ENCODE assay signal across 8 mouse cellular contexts in genomic region chr13:100492061-100492787, GRCm38 (mm10). TPM values are rescaled to one million over a fixed set of nuclear protein-coding genes. Genes with fewer than 3 reads are reported as not detected.
A peak's percentile ranks its signal among the peaks of the same experiment; 100 is the strongest.
DNase-seq lines count a peak whose midpoint lies in the region; ATAC-seq and TF ChIP-seq lines count a peak whose summit lies in the region.

Gtf2h2 (minus strand) TSS chr13:100492579.

- H3K36me3 ChIP-seq in MEL (ENCODE audit: control insufficient read depth in 1 of 2, insufficient read depth in 2 of 2, low read length in 2 of 2): peaks cover 14 to 16% of the 10 kb centered on the region in 2 experiments
- H3K36me3 ChIP-seq in lung, embryonic 16.5 days (ENCODE audit: control insufficient read depth, insufficient read depth, low read length): peaks cover 9% of the 10 kb centered on the region

- peak within 1 kb of the TSS; percentile 80 for H3K4me2 ChIP-seq in lung, embryonic 16.5 days (ENCODE audit: low read depth, low read length)

- peak; percentile 91 for DNase-seq in MEL (ENCODE audit: low read depth, low spot score)
- peak; percentile 83 to 92 for DNase-seq in cerebellum, adult 2 months
- DNase-seq in forelimb bud, embryonic 11.5 days (ENCODE audit: low read depth, low spot score): peak; percentile 91
- DNase-seq in layer of hippocampus, adult 9-10 months (ENCODE audit: low spot score): peak; percentile 75
- DNase-seq in ovary, postnatal 10 days (ENCODE audit: low spot score): peak; percentile 83
- DNase-seq in thymus, postnatal 10 days (ENCODE audit: low spot score in 2 of 2): peak; percentile 69 to 91

- peaks cover 2 to 14% of the 10 kb centered on the region in 2 experiments; a peak in 3 of 4 replicates for H3K4me1 ChIP-seq in MEL (ENCODE audit: control insufficient read depth in 1 of 2, insufficient read depth in 2 of 2, low read length in 2 of 2)
- H3K4me1 ChIP-seq in cerebellum, adult 2 months (ENCODE audit: control insufficient read depth, insufficient read depth, low read length): no peaks in the 10 kb centered on the region
- peaks cover 11% of the 10 kb centered on the region for H3K4me1 ChIP-seq in lung, embryonic 16.5 days (replicated peaks; ENCODE audit: control insufficient read depth, insufficient read depth, low read length)

- peaks cover 16% of the 10 kb centered on the region for H3K79me2 ChIP-seq in MEL (ENCODE audit: control insufficient read depth, insufficient read depth, low read length, poor library complexity)

- WGBS in cerebellum, adult 2 months: under 1% methylated on average over 51 of the region's 51 CpGs
- WGBS in lung, embryonic 16.5 days: under 1% methylated on average over 51 of the region's 51 CpGs

- H3K9me3 ChIP-seq in MEL (replicated peaks; ENCODE audit: insufficient read depth, low read length): no peaks in the 10 kb centered on the region
- H3K9me3 ChIP-seq in lung, embryonic 16.5 days (ENCODE audit: control insufficient read depth, low read length): no peaks in the 10 kb centered on the region

- H3K4me3 ChIP-seq in MEL (ENCODE audit: control insufficient read depth in 1 of 2, insufficient read depth in 1 of 2, low read depth in 2 of 2, low read length in 2 of 2): peak within 1 kb of the TSS; percentile 83 to 100
- H3K4me3 ChIP-seq in cerebellum, adult 2 months (replicated peaks; ENCODE audit: insufficient read depth, low read depth, low read length): peak within 1 kb of the TSS; percentile 87
- H3K4me3 ChIP-seq in lung, embryonic 16.5 days (ENCODE audit: low read length): peak within 1 kb of the TSS; percentile 94

- TF ChIP-seq CTCF in MEL (IDR thresholded peaks at IDR 0.05 in 2 of 3, conservative IDR thresholded peaks at IDR 0.05 in 1 of 3; ENCODE audit: control insufficient read depth in 1 of 3, insufficient read depth in 1 of 3, low read depth in 2 of 3, low read length in 3 of 3, poor library complexity in 1 of 3, severe bottlenecking in 1 of 3): peak; percentile 82 to 85 (median 85)
- TF ChIP-seq CTCF in cerebellum, adult 2 months (IDR thresholded peaks at IDR 0.05; ENCODE audit: borderline replicate concordance, insufficient read depth, low read depth, low read length): peak; percentile 85

- H3K27ac ChIP-seq in MEL (ENCODE audit: control insufficient read depth, low read depth, low read length): peak within 1 kb of the TSS; percentile 87
- peak within 1 kb of the TSS; percentile 65; the same call in 1 of the 2 replicates for H3K27ac ChIP-seq in cerebellum, adult 2 months (ENCODE audit: insufficient read depth, low read length)
- peak within 1 kb of the TSS; percentile 83 for H3K27ac ChIP-seq in lung, embryonic 16.5 days (ENCODE audit: low read length)

- peak; percentile 67 for TF ChIP-seq RAD21 in MEL (IDR thresholded peaks at IDR 0.05; ENCODE audit: low read depth, low read length)

- H3K27me3 ChIP-seq in MEL (ENCODE audit: control insufficient read depth in 1 of 2, insufficient read depth in 2 of 2, low read length in 2 of 2): no peaks in the 10 kb centered on the region
- H3K27me3 ChIP-seq in cerebellum, adult 2 months (ENCODE audit: control insufficient read depth, insufficient read depth, low read length): no peaks in the 10 kb centered on the region
- no peaks in the 10 kb centered on the region for H3K27me3 ChIP-seq in lung, embryonic 16.5 days (ENCODE audit: control insufficient read depth, insufficient read depth, low read depth, low read length)

- H3K9ac ChIP-seq in MEL (ENCODE audit: control insufficient read depth, low read depth, low read length, poor library complexity, severe bottlenecking): peak within 1 kb of the TSS; percentile 97
- H3K9ac ChIP-seq in lung, embryonic 16.5 days (ENCODE audit: low read length): peak within 1 kb of the TSS; percentile 92

- ATAC-seq in hematopoietic stem cell, adult 5-6 weeks (replicated peaks in 1 of 2; ENCODE audit: insufficient read depth in 1 of 2, low FRiP score in 2 of 2, low TSS enrichment in 1 of 2, low read depth in 1 of 2, poor library complexity in 2 of 2, severe bottlenecking in 2 of 2): peak; percentile 87 to 90
- ATAC-seq in lung, embryonic 16.5 days (ENCODE audit: low read depth): peak; percentile 86

- TF ChIP-seq EP300 in MEL (IDR thresholded peaks at IDR 0.05; ENCODE audit: low read depth in 1 of 2, low read length in 2 of 2): no peak

- TF ChIP-seq POLR2A in MEL (IDR thresholded peaks at IDR 0.05; ENCODE audit: control insufficient read depth in 1 of 2, insufficient read depth in 1 of 2, low read depth in 1 of 2, low read length in 2 of 2, poor library complexity in 1 of 2): peak; percentile 59 to 67; a peak in 2 of 4 replicates
- TF ChIP-seq POLR2A in cerebellum, adult 2 months (IDR thresholded peaks at IDR 0.05; ENCODE audit: borderline replicate concordance, insufficient read depth, low read length): peak; percentile 53; the same call in 1 of the 2 replicates

TF ChIP-seq in MEL, 35 proteins besides CTCF, POLR2A, EP300 and RAD21:
- no peak for TF ChIP-seq MEF2A (IDR thresholded peaks at IDR 0.05; ENCODE audit: extremely low read depth, insufficient replicate concordance, low read depth, low read length, poor library complexity, severe bottlenecking)
- TF ChIP-seq TCF12 (IDR thresholded peaks at IDR 0.05; ENCODE audit: low read depth, low read length): peak; percentile 62; the same call in 1 of the 2 replicates
- no peak; the same call in 1 of the 2 replicates for TF ChIP-seq KAT2A (conservative IDR thresholded peaks at IDR 0.05; ENCODE audit: low read depth, low read length)
- peak; percentile 64; the same call in 1 of the 2 replicates for TF ChIP-seq MAZ (IDR thresholded peaks at IDR 0.05; ENCODE audit: low read depth, low read length)
- no peak for TF ChIP-seq RCOR1 (IDR thresholded peaks at IDR 0.05; ENCODE audit: low read depth, low read length)
- TF ChIP-seq ZKSCAN1 (IDR thresholded peaks at IDR 0.05; ENCODE audit: low read depth, low read length): no peak
- no peak for TF ChIP-seq E2F4 (IDR thresholded peaks at IDR 0.05; ENCODE audit: borderline replicate concordance, low read depth, low read length)
- TF ChIP-seq MAX (IDR thresholded peaks at IDR 0.05; ENCODE audit: low read length): peak; percentile 58
- TF ChIP-seq ZC3H11A (IDR thresholded peaks at IDR 0.05; ENCODE audit: low read depth, low read length): 0 out of 2 replicates have a peak, but pooled peaks have one; percentile 36
- TF ChIP-seq POLR2AphosphoS5 (IDR thresholded peaks at IDR 0.05; ENCODE audit: borderline replicate concordance, low read depth, low read length): no peak
- TF ChIP-seq CHD2 (IDR thresholded peaks at IDR 0.05; ENCODE audit: low read length): no peak
- no peak for TF ChIP-seq UBTF (IDR thresholded peaks at IDR 0.05; ENCODE audit: borderline replicate concordance, insufficient read depth, low read depth, low read length)
- peak; percentile 88 for TF ChIP-seq ZNF384 (IDR thresholded peaks at IDR 0.05; ENCODE audit: low read depth, low read length)
- no peak for TF ChIP-seq CHD1 (IDR thresholded peaks at IDR 0.05; ENCODE audit: low read depth, low read length)
- TF ChIP-seq ETS1 (IDR thresholded peaks at IDR 0.05; ENCODE audit: low read depth, low read length): no peak; the same call in 1 of the 2 replicates
- TF ChIP-seq USF2 (IDR thresholded peaks at IDR 0.05; ENCODE audit: borderline replicate concordance in 1 of 2, insufficient read depth in 1 of 2, low read depth in 1 of 2, low read length in 2 of 2): no peak
- peak; percentile 60; the same call in 1 of the 2 replicates for TF ChIP-seq TBP (IDR thresholded peaks at IDR 0.05; ENCODE audit: low read depth, low read length)
- TF ChIP-seq MAFK (IDR thresholded peaks at IDR 0.05; ENCODE audit: borderline replicate concordance, low read depth, low read length): no peak
- TF ChIP-seq HCFC1 (IDR thresholded peaks at IDR 0.05; ENCODE audit: low read depth, low read length): peak; percentile 86
- peak; percentile 35; the same call in 1 of the 2 replicates for TF ChIP-seq NELFE (IDR thresholded peaks at IDR 0.05; ENCODE audit: low read depth, low read length)
- TF ChIP-seq MYC (IDR thresholded peaks at IDR 0.05; ENCODE audit: low read depth, low read length): peak; percentile 4; the same call in 1 of the 2 replicates
- TF ChIP-seq SMC3 (IDR thresholded peaks at IDR 0.05; ENCODE audit: low read depth, low read length): peak; percentile 82
- TF ChIP-seq USF1 (IDR thresholded peaks at IDR 0.05; ENCODE audit: low read depth, low read length): no peak
- no peak for TF ChIP-seq MYB (IDR thresholded peaks at IDR 0.05; ENCODE audit: low read depth, low read length)
- TF ChIP-seq BHLHE40 (IDR thresholded peaks at IDR 0.05; ENCODE audit: borderline replicate concordance, low read depth, low read length): no peak
- TF ChIP-seq MXI1 (IDR thresholded peaks at IDR 0.05; ENCODE audit: low read depth, low read length): peak; percentile 37; the same call in 1 of the 2 replicates
- no peak for TF ChIP-seq GABPA (IDR thresholded peaks at IDR 0.05; ENCODE audit: low read depth, low read length)
- peak; percentile 62 for TF ChIP-seq SIN3A (IDR thresholded peaks at IDR 0.05; ENCODE audit: low read length)
- TF ChIP-seq ELF1 (IDR thresholded peaks at IDR 0.05; ENCODE audit: low read depth, low read length): peak; percentile 58; the same call in 1 of the 2 replicates
- no peak for TF ChIP-seq TAL1 (IDR thresholded peaks at IDR 0.05; ENCODE audit: low read length)
- no peak for TF ChIP-seq ZMIZ1 (IDR thresholded peaks at IDR 0.05; ENCODE audit: low read depth, low read length)
- no peak for TF ChIP-seq POLR2AphosphoS2 (IDR thresholded peaks at IDR 0.05; ENCODE audit: low read length)
- no peak for TF ChIP-seq JUND (IDR thresholded peaks at IDR 0.05; ENCODE audit: low read depth, low read length)
- TF ChIP-seq NRF1 (IDR thresholded peaks at IDR 0.05; ENCODE audit: insufficient read depth, low read depth, low read length, poor library complexity, severe bottlenecking): no peak
- TF ChIP-seq GATA1 (IDR thresholded peaks at IDR 0.05; ENCODE audit: low read depth, low read length): no peak

RNA-seq across cellular contexts. Expression of gene Gtf2h2, which starts in this region (rescaled TPM):
- total RNA-seq in MEL (2012; rRNA removed): 43.0 and 47.2 TPM in 2 replicates
- 10 to 100 TPM in 1 of 2 experiments, not detected in 1; 71.6 TPM for polyA plus RNA-seq in MEL (2012; ENCODE audit: insufficient read depth in 1 of 2, insufficient read length in 2 of 2, low read depth in 1 of 2, low replicate concordance in 2 of 2, missing spikeins in 1 of 2)
- 67.1 and 73.0 TPM in 2 replicates for polyA plus RNA-seq in cerebellum, adult 2 months (2012; rRNA removed)
- total RNA-seq in hematopoietic stem cell, adult 5-6 weeks (2017): 53.4 and 84.6 TPM in 2 replicates
- polyA plus RNA-seq in lung, embryonic 16.5 days (2015; fragmentation: Nextera tagmentation; extraction: Ambion mirVana): 68.5 and 73.5 TPM in 2 replicates

Comparison
In these comparisons a context has a peak if more than half of its experiments do, and no peak if none do; other contexts are left out.
1. Peak in every context shown above with its lines: DNase-seq, ATAC-seq, H3K4me3 ChIP-seq and H3K27ac ChIP-seq.